Mouse (Mus musculus): Measurements from ENCODE around the gene Rnf4.

GRCm38 (mm10) chr5:34289286-34289685, 46.8 kb upstream of the Rnf4 start:
- TF ChIP-seq CTCF (IDR thresholded peaks at IDR 0.05; ENCODE audit: low read depth, low read length) = no peak
- TF ChIP-seq TAL1 (conservative IDR thresholded peaks at IDR 0.05; ENCODE audit: low read depth, low read length) = no peak
- TF ChIP-seq GATA1 (IDR thresholded peaks at IDR 0.05; ENCODE audit: borderline replicate concordance, low read length) = no peak
